Mouse (Mus musculus) stomach, postnatal 0 days (tissue): Measurements from ENCODE around the gene Cog4. TPM values are rescaled to one million over a fixed set of nuclear protein-coding genes. Genes with fewer than 3 reads are reported as not detected.

Experiments used
- ATAC-seq: fragments of 200-750 bp; cut with Nextera tagmentation; 2 replicates; pipeline ENCODE4 v1.8.0; 2017; ENCODE audit not compliant: low FRiP score, low TSS enrichment
- DNase-seq: peaks from one replicate; pipeline ENCODE4 v3.0.0-alpha.2; 2016; ENCODE audit warnings: low spot score
- H3K27ac ChIP-seq: fragments of 300-500 bp; sonication (generic); replicated peaks from 2 replicates; pipeline ENCODE4 v1.5.1; 2014; ENCODE audit warnings: mild to moderate bottlenecking, control low read depth
- H3K27me3 ChIP-seq: fragments of 300-500 bp; sonication (generic); 2 replicates; pipeline ENCODE4 v1.6.1; 2014; ENCODE audit warnings: low read length; ENCODE audit not compliant: control insufficient read depth, insufficient read depth
- H3K36me3 ChIP-seq: fragments of 300-500 bp; sonication (generic); 2 replicates; pipeline ENCODE4 v1.6.1; 2014; ENCODE audit warnings: low read length, mixed read lengths; ENCODE audit not compliant: control insufficient read depth, insufficient read depth
- H3K4me1 ChIP-seq: fragments of 300-500 bp; sonication (generic); replicated peaks from 2 replicates; pipeline ENCODE4 v1.6.1; 2014; ENCODE audit warnings: antibody characterized with exemption; ENCODE audit not compliant: control insufficient read depth, insufficient read depth
- H3K4me2 ChIP-seq: fragments of 300-500 bp; sonication (generic); replicated peaks from 2 replicates; pipeline ENCODE4 v1.6.1; 2014; ENCODE audit warnings: low read depth, mild to moderate bottlenecking, control low read depth, moderate library complexity
- H3K4me3 ChIP-seq: fragments of 300-500 bp; sonication (generic); 2 replicates; pipeline ENCODE4 v1.5.1; 2014; ENCODE audit warnings: low read depth, low read length, control low read depth
- H3K9ac ChIP-seq: fragments of 300-500 bp; sonication (generic); 2 replicates; pipeline ENCODE4 v1.6.1; 2014; ENCODE audit warnings: mild to moderate bottlenecking, low read length, control low read depth, mixed read lengths
- H3K9me3 ChIP-seq: fragments of 300-500 bp; sonication (generic); 2 replicates; pipeline ENCODE4 v1.6.1; 2016; ENCODE audit warnings: low read length; ENCODE audit not compliant: control insufficient read depth
- CTCF ChIP-seq: IDR thresholded peaks from 2 replicates; pipeline ENCODE4 v1.5.1; 2016; ENCODE audit warnings: antibody characterized with exemption, low read depth, mild to moderate bottlenecking, moderate library complexity
- EP300 ChIP-seq: optimal IDR thresholded peaks from 2 replicates; pipeline ENCODE3; 2016; ENCODE audit warnings: antibody characterized with exemption
- WGBS: fragments of 180-500 bp; shearing (Covaris S2); extraction: QIAGEN DNeasy Blood & Tissue Kit; methylation state at CpG from one replicate; pipeline ENCODE4 v1.1.7; 2014; 5-methylcytosine and 5-hydroxymethylcytosine counted together
- polyA plus RNA-seq: library from polyadenylated mRNA; unstranded; fragments of >200 nt; fragmentation: Nextera tagmentation; extraction: Ambion mirVana; gene quantifications from 2 replicates; pipeline ENCODE4 v1.2.1, GENCODE M21; 2015

Gene Cog4
- polyA plus RNA-seq, 1 experiment from 2014 or later: 34.1 TPM

- H3K4me1 ChIP-seq: no peaks in the 10 kb centered on the region
- 85% methylated on average over 7 of the region's 7 CpGs for WGBS
- no peaks in the 10 kb centered on the region for H3K27me3 ChIP-seq
- H3K36me3 ChIP-seq: peaks cover 58% of the 10 kb centered on the region
- H3K27ac ChIP-seq: no peak overlapping the region
- TF ChIP-seq EP300: no peak
- TF ChIP-seq CTCF: no peak
- DNase-seq (no peak), ATAC-seq (no peak)
- no peak overlapping the region for H3K9ac ChIP-seq
- no peaks in the 10 kb centered on the region for H3K9me3 ChIP-seq
- H3K4me3 ChIP-seq: no peak overlapping the region
- no peak overlapping the region for H3K4me2 ChIP-seq
These were observed 34.6 kb upstream of the Cog4 start for GRCm38 (mm10) chr8:110811793-110812192.

- TF ChIP-seq EP300: no peak
- TF ChIP-seq CTCF: no peak
- H3K9ac ChIP-seq: no peak overlapping the region
- H3K4me1 ChIP-seq: no peaks in the 10 kb centered on the region
- no peaks in the 10 kb centered on the region for H3K27me3 ChIP-seq
- no peak overlapping the region for H3K4me2 ChIP-seq
- peaks cover 66% of the 10 kb centered on the region for H3K36me3 ChIP-seq
- no peak for ATAC-seq
- H3K9me3 ChIP-seq: no peaks in the 10 kb centered on the region
- WGBS: 92% methylated on average over 7 of the region's 7 CpGs
- H3K27ac ChIP-seq: no peak overlapping the region
- no peak overlapping the region for H3K4me3 ChIP-seq
- no peak for DNase-seq
These were observed 33.9 kb upstream of the Cog4 start for GRCm38 (mm10) chr8:110812349-110813080.

GRCm38 (mm10) chr8:110813081-110813812 lies 33.2 kb upstream of the Cog4 start:
- Histone ChIP-seq H3K4me2 (no peak overlapping the region), H3K9ac (no peak overlapping the region), H3K27me3 (no peaks in the 10 kb centered on the region), H3K4me1 (no peaks in the 10 kb centered on the region), H3K27ac (no peak overlapping the region), H3K36me3 (peaks cover 67% of the 10 kb centered on the region), H3K4me3 (no peak overlapping the region), H3K9me3 (no peaks in the 10 kb centered on the region)
- TF ChIP-seq EP300: no peak
- no peak for TF ChIP-seq CTCF
- 90% methylated on average over 7 of the region's 7 CpGs for WGBS
- ATAC-seq: no peak
- DNase-seq: no peak

- Histone ChIP-seq H3K9me3 (no peaks in the 10 kb centered on the region), H3K36me3 (peaks cover 64% of the 10 kb centered on the region), H3K27ac (no peak overlapping the region), H3K4me3 (no peak overlapping the region), H3K9ac (no peak overlapping the region), H3K4me1 (no peaks in the 10 kb centered on the region), H3K27me3 (no peaks in the 10 kb centered on the region), H3K4me2 (no peak overlapping the region)
- DNase-seq (no peak), ATAC-seq (no peak)
- WGBS: 66% methylated on average over 3 of the region's 3 CpGs
- TF ChIP-seq EP300: no peak
- TF ChIP-seq CTCF: no peak
These were observed 31.1 kb upstream of the Cog4 start for GRCm38 (mm10) chr8:110815308-110815707.

- 94% methylated on average over 1 of the region's 1 CpGs for WGBS
These were observed 29.4 kb upstream of the Cog4 start for GRCm38 (mm10) chr8:110816990-110817389.

GRCm38 (mm10) chr8:110818593-110818992 lies 27.8 kb upstream of the Cog4 start:
- peaks cover 58% of the 10 kb centered on the region for H3K36me3 ChIP-seq
- ATAC-seq: no peak

More at GRCm38 (mm10) chr8:110816990-110817389, 29.4 kb upstream of the Cog4 start:
- H3K27me3 ChIP-seq: no peaks in the 10 kb centered on the region
- DNase-seq (no peak), ATAC-seq (no peak)
- H3K9ac ChIP-seq: no peak overlapping the region
- H3K4me2 ChIP-seq: no peak overlapping the region
- no peak overlapping the region for H3K27ac ChIP-seq
- H3K4me3 ChIP-seq: no peak overlapping the region
- no peaks in the 10 kb centered on the region for H3K9me3 ChIP-seq
- peaks cover 63% of the 10 kb centered on the region for H3K36me3 ChIP-seq
- no peaks in the 10 kb centered on the region for H3K4me1 ChIP-seq
- TF ChIP-seq CTCF (no peak), EP300 (no peak)

More at GRCm38 (mm10) chr8:110818593-110818992, 27.8 kb upstream of the Cog4 start:
- no peaks in the 10 kb centered on the region for H3K4me1 ChIP-seq
- no peaks in the 10 kb centered on the region for H3K27me3 ChIP-seq
- H3K9me3 ChIP-seq: no peaks in the 10 kb centered on the region
- no peak overlapping the region for H3K4me3 ChIP-seq
- no peak overlapping the region for H3K27ac ChIP-seq
- WGBS: 75% methylated on average over 3 of the region's 3 CpGs
- no peak for DNase-seq
- TF ChIP-seq CTCF: peak; percentile 47
- no peak for TF ChIP-seq EP300
- H3K9ac ChIP-seq: no peak overlapping the region
- no peak overlapping the region for H3K4me2 ChIP-seq
